Mouse (Mus musculus) liver, embryonic 14.5 days (tissue): Measurements from ENCODE around the gene 4932438H23Rik.

Source experiments
- CTCF ChIP-seq: IDR thresholded peaks from 2 replicates; pipeline ENCODE4 v1.5.1; 2016; ENCODE audit warnings: antibody characterized with exemption, low read depth, control low read depth
- EP300 ChIP-seq: IDR thresholded peaks from 2 replicates; pipeline ENCODE4 v1.6.1; 2016; ENCODE audit warnings: antibody characterized with exemption, low read depth

DNA sequence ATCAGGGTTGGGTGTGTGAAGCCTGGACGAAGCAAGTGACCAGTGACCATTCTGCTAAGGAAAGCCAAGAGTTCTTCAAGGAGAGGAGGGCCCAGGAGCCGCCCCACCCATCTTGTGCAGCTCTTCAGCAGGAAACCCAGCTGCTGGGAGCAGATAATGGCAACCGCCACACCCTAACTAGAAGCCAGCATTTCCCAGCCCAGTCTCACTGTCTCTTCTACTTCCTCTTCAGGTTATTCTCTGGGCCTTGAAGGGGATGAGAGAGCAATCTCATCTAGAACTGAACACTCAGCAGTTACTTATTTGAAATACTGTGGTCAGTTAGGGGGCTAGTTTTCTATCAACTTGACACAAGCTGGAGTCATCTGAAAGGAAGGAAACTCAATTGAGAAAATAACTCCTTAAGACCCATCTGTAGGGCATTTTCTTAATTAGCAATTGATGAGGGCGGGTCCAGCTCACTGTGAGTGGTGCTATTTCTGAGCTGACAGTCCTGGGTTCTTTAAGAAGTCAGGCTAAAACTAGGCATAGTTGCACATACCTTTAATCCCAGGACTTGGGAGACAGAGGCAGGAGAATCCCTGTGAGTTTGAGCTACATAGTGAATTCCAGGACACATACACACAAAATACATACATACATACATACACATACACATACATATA is 8.1 kb downstream of the 4932438H23Rik start:
- TF ChIP-seq CTCF, result no peak
- peak; percentile 92 for TF ChIP-seq EP300
